Mouse (Mus musculus) heart, adult 2 months (tissue): ENCODE measurements around the gene St8sia1.

ENCODE experiments used
- CTCF ChIP-seq: fragments of 200-600 bp; IDR thresholded peaks from 2 replicates; pipeline ENCODE4 v1.8.1; 2022; ENCODE audit warnings: antibody characterized with exemption, mild to moderate bottlenecking, moderate library complexity
- EP300 ChIP-seq: fragments of 200-500 bp; IDR thresholded peaks from 2 replicates; pipeline ENCODE4 v1.6.1; 2011; ENCODE audit warnings: low read depth, low read length, control low read depth; ENCODE audit not compliant: insufficient read depth

DNA sequence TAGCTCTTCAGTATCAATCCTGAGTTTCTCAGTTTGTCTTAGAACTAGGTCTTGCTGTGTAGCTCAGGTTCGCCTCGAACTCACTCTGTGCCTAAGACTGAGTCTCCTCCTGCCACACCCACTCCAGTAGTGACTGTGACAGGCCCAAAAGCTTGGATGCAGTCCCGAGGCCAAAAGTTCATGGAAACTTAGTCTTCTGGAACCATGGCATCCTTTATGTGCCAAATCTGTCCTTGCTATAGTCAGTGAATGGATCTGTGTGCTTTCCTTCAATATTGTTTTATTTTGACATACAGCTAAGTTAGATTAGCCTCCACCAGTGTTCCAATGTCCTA, 54.5 kb downstream of the St8sia1 start:
- TF ChIP-seq CTCF (no peak), EP300 (no peak)
